Comparison of ENCODE assay signal across 11 mouse cellular contexts in genomic region chr13:29744188-29744587, GRCm38 (mm10).
A peak's percentile ranks its signal among the peaks of the same experiment; 100 is the strongest.
DNase-seq lines count a peak whose midpoint lies in the region; ATAC-seq lines count a peak whose summit lies in the region.
"Had no signal": no experiment of that assay in that cellular context is flagged by ENCODE, and none has a peak within 500 bp of the region (broad histone marks: within the 10 kb centered on the region; RNA-seq: fewer than 3 reads in every experiment).

No protein-coding gene starts in this region.

- peak; percentile 12 for DNase-seq in adrenal gland, postnatal 10 days
- no peak for DNase-seq in adrenal gland, adult 2 months
- DNase-seq in kidney, postnatal 14 days: peak; percentile 27
- DNase-seq in R1 (ENCODE audit: low read depth, low spot score): peak; percentile 21
- no peak for DNase-seq in cerebellum, adult 9-10 months
- no peak for DNase-seq in ovary, postnatal 10 days (ENCODE audit: low spot score)
- DNase-seq: cerebellum, postnatal 14 days; heart, postnatal 36 days; right cerebral cortex, postnatal 14 days had no signal

- no peak overlapping the region for H3K4me2 ChIP-seq in kidney, embryonic 16.5 days (replicated peaks; ENCODE audit: low read depth, low read length)

- no peak for ATAC-seq in kidney, embryonic 16.5 days (ENCODE audit: low FRiP score, low TSS enrichment)
- 0 out of 2 replicates have a peak, but pooled peaks have one; percentile 53 for ATAC-seq in megakaryocyte-erythroid progenitor cell, adult 5-6 weeks (replicated peaks; ENCODE audit: low FRiP score, low TSS enrichment, poor library complexity, severe bottlenecking)

- no peaks in the 10 kb centered on the region for H3K36me3 ChIP-seq in kidney, embryonic 16.5 days (ENCODE audit: insufficient read depth, low read length)

- no peaks in the 10 kb centered on the region for H3K9me3 ChIP-seq in kidney, embryonic 16.5 days (ENCODE audit: low read length)

- 81% methylated on average over 3 of the region's 3 CpGs for WGBS in kidney, embryonic 16.5 days

- H3K9ac ChIP-seq in kidney, embryonic 16.5 days (replicated peaks; ENCODE audit: low read length): no peak overlapping the region

- H3K27me3 ChIP-seq in kidney, embryonic 16.5 days (ENCODE audit: insufficient read depth, low read length): no peaks in the 10 kb centered on the region

- H3K4me1 ChIP-seq in kidney, embryonic 16.5 days (ENCODE audit: insufficient read depth, low read length): peaks cover 16% of the 10 kb centered on the region

- no peak overlapping the region for H3K27ac ChIP-seq in kidney, embryonic 16.5 days (ENCODE audit: low read length)

- H3K4me3 ChIP-seq in kidney, embryonic 16.5 days (ENCODE audit: low read length): no peak overlapping the region

Comparison
In these comparisons a context has a peak if more than half of its experiments do, and no peak if none do; other contexts are left out.
1. DNase-seq: peak in adrenal gland, postnatal 10 days (single experiment), kidney, postnatal 14 days (single experiment) and R1 (single experiment); none in adrenal gland, adult 2 months (single experiment), cerebellum, adult 9-10 months (single experiment) and ovary, postnatal 10 days (single experiment).